Mouse (Mus musculus) kidney, embryonic 15.5 days (tissue): ENCODE data around the gene Prss29. TPM values are rescaled to one million over a fixed set of nuclear protein-coding genes. Genes with fewer than 3 reads are reported as not detected.
A peak's percentile ranks its signal among the peaks of the same experiment; 100 is the strongest.

Experiments used
- ATAC-seq: fragments of 200-750 bp; cut with Nextera tagmentation; replicated peaks from 2 replicates; pipeline ENCODE4 v1.8.0; 2017; ENCODE audit warnings: moderate TSS enrichment; ENCODE audit not compliant: low FRiP score
- H3K27ac ChIP-seq: fragments of 300-500 bp; sonication (generic); 2 replicates; pipeline ENCODE4 v1.5.1; 2015; ENCODE audit warnings: mild to moderate bottlenecking, inconsistent platforms
- H3K27me3 ChIP-seq: fragments of 300-500 bp; sonication (generic); 2 replicates; pipeline ENCODE4 v1.6.1; 2015; ENCODE audit warnings: inconsistent platforms
- H3K36me3 ChIP-seq: fragments of 300-500 bp; sonication (generic); 2 replicates; pipeline ENCODE4 v1.6.1; 2015; ENCODE audit warnings: inconsistent platforms
- H3K4me1 ChIP-seq: fragments of 300-500 bp; sonication (generic); 2 replicates; pipeline ENCODE4 v1.6.1; 2015; ENCODE audit warnings: inconsistent platforms
- H3K4me2 ChIP-seq: fragments of 300-500 bp; sonication (generic); 2 replicates; pipeline ENCODE4 v1.6.1; 2015; ENCODE audit warnings: moderate library complexity, mild to moderate bottlenecking, inconsistent platforms
- H3K4me3 ChIP-seq: fragments of 300-500 bp; sonication (generic); replicated peaks from 2 replicates; pipeline ENCODE4 v1.5.1; 2015; ENCODE audit warnings: mild to moderate bottlenecking, inconsistent platforms
- H3K9ac ChIP-seq: fragments of 300-500 bp; sonication (generic); 2 replicates; pipeline ENCODE4 v1.6.1; 2015; ENCODE audit warnings: mild to moderate bottlenecking, inconsistent platforms
- H3K9me3 ChIP-seq: fragments of 300-500 bp; sonication (generic); replicated peaks from 2 replicates; pipeline ENCODE4 v1.6.1; 2016; ENCODE audit warnings: inconsistent platforms
- WGBS: fragments of 180-500 bp; shearing (Covaris S2); methylation state at CpG from one replicate; pipeline ENCODE4 v1.1.7; 2015; ENCODE audit warnings: mixed read lengths; 5-methylcytosine and 5-hydroxymethylcytosine counted together
- polyA plus RNA-seq: library from polyadenylated mRNA; unstranded; fragments of >200 nt; fragmentation: Nextera tagmentation; extraction: Ambion mirVana; gene quantifications from 2 replicates; pipeline ENCODE4 v1.2.1, GENCODE M21; 2015

Prss29 gene
- polyA plus RNA-seq, 1 experiment from 2014 or later = not detected

GRCm38 (mm10) chr17:25293495-25293894 is 25.0 kb upstream of the Prss29 start:
- 76% methylated on average over 5 of the region's 5 CpGs for WGBS
- H3K4me1 ChIP-seq = no peaks in the 10 kb centered on the region
- H3K9ac ChIP-seq = no peak overlapping the region
- H3K9me3 ChIP-seq = no peaks in the 10 kb centered on the region
- no peak overlapping the region for H3K4me2 ChIP-seq
- no peaks in the 10 kb centered on the region for H3K27me3 ChIP-seq
- no peaks in the 10 kb centered on the region for H3K36me3 ChIP-seq
- H3K4me3 ChIP-seq = no peak overlapping the region
- H3K27ac ChIP-seq = no peak overlapping the region
- no peak for ATAC-seq

DNA sequence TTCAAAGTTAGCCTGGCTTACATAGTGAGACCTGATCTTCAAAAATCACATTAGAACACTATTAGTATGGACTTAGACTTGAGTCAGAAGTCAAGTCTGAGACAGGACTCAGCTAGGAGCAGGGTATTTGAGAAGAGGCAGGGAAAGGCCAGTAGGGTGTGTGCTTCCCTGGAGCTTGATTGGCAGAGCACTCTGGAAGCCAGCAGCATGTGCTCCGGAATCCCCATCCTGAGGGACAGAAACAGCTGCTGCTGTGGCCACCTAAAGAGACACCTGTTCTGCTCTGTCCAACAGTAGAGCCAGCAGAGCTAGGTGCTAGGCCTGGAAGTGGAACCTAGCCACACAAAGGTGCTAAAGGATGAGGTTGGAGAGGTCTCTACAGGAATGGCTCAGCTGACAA is 24.3 kb upstream of the Prss29 start:
- Histone ChIP-seq H3K4me3 (no peak overlapping the region), H3K36me3 (no peaks in the 10 kb centered on the region), H3K27ac (no peak overlapping the region), H3K9ac (no peak overlapping the region), H3K4me2 (no peak overlapping the region), H3K4me1 (no peaks in the 10 kb centered on the region), H3K27me3 (no peaks in the 10 kb centered on the region), H3K9me3 (no peaks in the 10 kb centered on the region)
- no peak for ATAC-seq
- 64% methylated on average over 1 of the region's 1 CpGs for WGBS

DNA sequence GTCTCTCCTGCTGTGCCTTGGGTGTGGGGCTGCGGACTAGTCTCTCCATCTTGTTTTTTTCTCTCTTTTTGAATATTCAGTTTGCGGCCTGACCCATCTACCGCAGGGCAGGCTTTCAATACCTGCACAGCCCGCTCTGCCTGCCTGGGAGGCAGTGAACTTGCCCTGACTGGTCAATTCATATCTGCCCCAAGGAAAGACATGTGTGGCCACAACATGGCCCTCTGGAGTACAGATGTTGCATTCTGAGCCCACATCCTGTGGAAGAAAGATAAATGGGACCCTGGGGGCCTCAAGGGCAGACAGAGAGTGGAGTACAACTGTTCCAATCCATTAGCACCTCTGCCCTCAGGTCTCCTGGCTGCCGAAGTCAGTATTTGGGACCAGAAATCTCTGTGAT is 20.4 kb upstream of the Prss29 start, which contains the start of gene Prss34:
Prss34 (plus strand) TSS at position 301 of the 400 bp plus-strand sequence.
- Histone ChIP-seq H3K9ac (no peak within 1 kb of the TSS), H3K27me3 (no peaks in the 10 kb centered on the region; the same call in 1 of the 2 replicates), H3K27ac (no peak within 1 kb of the TSS), H3K4me3 (no peak within 1 kb of the TSS), H3K4me1 (no peaks in the 10 kb centered on the region), H3K4me2 (no peak within 1 kb of the TSS), H3K9me3 (no peaks in the 10 kb centered on the region), H3K36me3 (no peaks in the 10 kb centered on the region)
- ATAC-seq = no peak
- WGBS = 76% methylated on average over 5 of the region's 5 CpGs

GRCm38 (mm10) chr17:25308346-25308745 is 10.1 kb upstream of the Prss29 start, which contains the start of gene Prss28:
Prss28 (plus strand) TSS chr17:25308646.
- H3K4me3 ChIP-seq = no peak within 1 kb of the TSS
- 69% methylated on average over 4 of the region's 4 CpGs for WGBS
- no peaks in the 10 kb centered on the region for H3K4me1 ChIP-seq

DNA sequence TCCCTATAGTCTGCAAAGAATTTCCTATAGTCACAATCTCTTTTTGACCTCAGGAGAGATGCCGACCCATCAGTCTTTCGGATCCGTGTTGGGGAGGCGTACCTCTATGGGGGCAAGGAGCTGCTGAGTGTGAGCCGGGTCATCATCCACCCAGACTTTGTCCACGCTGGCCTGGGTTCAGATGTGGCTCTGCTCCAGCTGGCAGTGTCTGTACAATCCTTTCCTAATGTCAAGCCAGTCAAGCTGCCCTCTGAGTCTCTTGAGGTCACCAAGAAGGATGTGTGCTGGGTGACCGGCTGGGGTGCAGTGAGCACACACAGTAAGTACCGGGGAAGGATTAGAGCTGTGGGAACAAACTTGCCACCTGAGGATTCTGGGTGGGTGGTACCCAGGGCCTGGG is 2.4 kb downstream of the Prss29 start:
- no peak overlapping the region for H3K4me2 ChIP-seq
- no peaks in the 10 kb centered on the region for H3K36me3 ChIP-seq
- no peak overlapping the region for H3K27ac ChIP-seq
- H3K9me3 ChIP-seq = no peaks in the 10 kb centered on the region
- no peaks in the 10 kb centered on the region for H3K4me1 ChIP-seq
- no peak for ATAC-seq
- H3K27me3 ChIP-seq = 0 out of 2 replicates have a peak, but pooled peaks cover 5% of the 10 kb centered on the region
- WGBS = 85% methylated on average over 8 of the region's 8 CpGs
- H3K4me3 ChIP-seq = no peak overlapping the region
- H3K9ac ChIP-seq = no peak overlapping the region

More at GRCm38 (mm10) chr17:25308346-25308745, 10.1 kb upstream of the Prss29 start, which contains the start of gene Prss28:
- Histone ChIP-seq H3K9ac (no peak within 1 kb of the TSS), H3K27me3 (0 out of 2 replicates have a peak, but pooled peaks cover 2% of the 10 kb centered on the region), H3K27ac (no peak within 1 kb of the TSS), H3K36me3 (no peaks in the 10 kb centered on the region), H3K9me3 (no peaks in the 10 kb centered on the region), H3K4me2 (no peak within 1 kb of the TSS)
- ATAC-seq = no peak

DNA sequence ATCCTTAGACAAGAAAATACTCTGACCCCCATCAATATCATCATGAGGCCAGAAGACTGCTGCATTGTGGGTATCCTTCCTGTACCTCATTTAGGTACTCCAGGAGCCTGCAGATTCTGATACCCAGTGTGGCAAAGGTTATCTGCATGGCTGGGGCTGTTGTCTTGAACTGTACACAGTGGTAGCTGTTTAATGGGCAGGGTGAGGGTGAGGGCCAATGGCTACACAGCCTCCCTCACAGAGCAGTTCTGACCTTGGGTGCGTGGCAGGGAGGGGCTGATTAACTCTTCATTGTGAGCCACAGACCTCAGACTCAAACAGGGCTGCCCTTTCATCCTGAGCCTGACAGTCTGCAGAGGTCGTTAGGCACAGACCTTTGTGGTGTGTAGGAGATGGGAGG is 4.5 kb downstream of the Prss29 start:
- Histone ChIP-seq H3K9me3 (no peaks in the 10 kb centered on the region), H3K27me3 (0 out of 2 replicates have a peak, but pooled peaks cover 5% of the 10 kb centered on the region), H3K9ac (no peak overlapping the region), H3K4me1 (no peaks in the 10 kb centered on the region), H3K4me2 (no peak overlapping the region), H3K36me3 (no peaks in the 10 kb centered on the region), H3K27ac (no peak overlapping the region), H3K4me3 (no peak overlapping the region)
- ATAC-seq = no peak
- 9% methylated on average over 2 of the region's 2 CpGs for WGBS

DNA sequence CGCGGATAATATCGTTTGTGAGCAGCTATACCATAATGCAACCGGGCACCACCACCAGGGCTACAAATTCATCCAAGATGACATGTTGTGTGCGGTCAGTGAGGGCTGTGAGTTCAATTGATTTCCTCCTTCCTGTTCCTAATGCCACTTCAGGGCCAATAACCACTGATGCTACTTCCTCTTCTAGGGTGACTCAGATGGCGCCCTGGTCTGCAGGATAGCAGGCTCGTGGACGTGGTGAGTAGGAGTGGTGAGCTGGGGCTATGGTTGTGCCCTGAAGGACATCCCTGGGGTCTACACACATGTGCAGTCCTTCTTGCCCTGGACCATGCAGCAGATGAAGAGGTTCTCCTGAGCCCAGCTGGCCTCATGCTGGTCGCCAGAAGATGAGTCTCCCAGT is 13.9 kb downstream of the Prss29 start:
- no peaks in the 10 kb centered on the region for H3K4me1 ChIP-seq
- no peaks in the 10 kb centered on the region for H3K9me3 ChIP-seq
- no peak overlapping the region for H3K4me2 ChIP-seq
- 72% methylated on average over 9 of the region's 9 CpGs for WGBS
- no peak for ATAC-seq
- H3K27me3 ChIP-seq = peaks cover 32% of the 10 kb centered on the region
- H3K36me3 ChIP-seq = no peaks in the 10 kb centered on the region
- H3K9ac ChIP-seq = no peak overlapping the region
- no peak overlapping the region for H3K27ac ChIP-seq
- H3K4me3 ChIP-seq = no peak overlapping the region

DNA sequence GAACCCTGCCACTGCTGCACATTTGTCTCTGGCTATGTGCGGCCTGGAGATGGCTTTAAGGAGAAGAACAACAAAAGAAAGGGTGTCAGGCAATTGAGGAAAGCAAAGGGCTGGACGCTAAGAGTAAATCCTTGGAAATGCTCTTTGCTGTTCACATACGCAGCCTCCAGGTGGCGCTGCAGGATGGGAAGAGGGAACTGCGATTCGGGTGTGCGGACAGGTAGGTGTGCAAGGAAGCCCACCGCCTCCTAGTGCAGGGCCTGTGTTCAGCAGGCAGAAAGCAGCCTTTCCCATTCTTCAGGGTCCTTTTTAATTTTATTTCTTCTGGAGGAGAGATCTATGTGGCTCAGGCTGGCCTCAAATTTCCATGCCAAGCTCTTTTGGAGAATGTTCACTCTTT is 15.5 kb downstream of the Prss29 start:
- 1% methylated on average over 8 of the region's 8 CpGs for WGBS
- H3K27ac ChIP-seq = no peak overlapping the region
- H3K9ac ChIP-seq = no peak overlapping the region
- ATAC-seq = no peak
- no peaks in the 10 kb centered on the region for H3K36me3 ChIP-seq
- no peaks in the 10 kb centered on the region for H3K9me3 ChIP-seq
- H3K27me3 ChIP-seq = peaks cover 32% of the 10 kb centered on the region
- H3K4me2 ChIP-seq = no peak overlapping the region
- H3K4me3 ChIP-seq = no peak overlapping the region
- H3K4me1 ChIP-seq = no peaks in the 10 kb centered on the region

GRCm38 (mm10) chr17:25338218-25338617 is 19.8 kb downstream of the Prss29 start:
- Histone ChIP-seq H3K27me3 (peaks cover 10% of the 10 kb centered on the region), H3K27ac (no peak overlapping the region), H3K4me2 (no peak overlapping the region), H3K36me3 (no peaks in the 10 kb centered on the region), H3K9me3 (no peaks in the 10 kb centered on the region), H3K9ac (no peak overlapping the region), H3K4me3 (no peak overlapping the region), H3K4me1 (no peaks in the 10 kb centered on the region)
- 0 out of 2 replicates have a peak, but pooled peaks have one; percentile 58 for ATAC-seq
- 72% methylated on average over 4 of the region's 4 CpGs for WGBS

DNA sequence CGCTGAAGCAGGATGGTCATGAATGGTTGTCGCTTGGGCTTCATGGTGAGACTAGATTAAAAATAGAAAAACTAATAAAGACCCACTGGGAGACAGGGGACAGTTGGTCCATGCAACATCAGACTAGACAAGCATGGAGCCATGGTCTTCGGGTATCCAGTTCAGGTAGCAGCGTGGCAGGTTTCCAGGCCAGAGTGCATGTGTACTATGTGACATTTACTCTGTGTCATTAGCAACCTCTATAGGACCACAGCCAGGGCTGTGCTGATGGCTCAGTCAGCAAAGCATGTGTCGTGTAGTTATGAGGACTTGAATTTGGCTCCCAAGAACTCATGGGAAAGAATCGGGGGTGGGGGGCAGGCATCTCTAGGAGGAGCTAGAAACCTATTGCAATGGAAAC is 21.5 kb downstream of the Prss29 start:
- Histone ChIP-seq H3K4me3 (no peak overlapping the region), H3K27me3 (peaks cover 2% of the 10 kb centered on the region; the same call in 1 of the 2 replicates), H3K36me3 (no peaks in the 10 kb centered on the region), H3K4me2 (no peak overlapping the region), H3K4me1 (no peaks in the 10 kb centered on the region), H3K9ac (no peak overlapping the region), H3K27ac (no peak overlapping the region), H3K9me3 (no peaks in the 10 kb centered on the region)
- no peak for ATAC-seq
- 86% methylated on average over 6 of the region's 6 CpGs for WGBS

GRCm38 (mm10) chr17:25341490-25341889 is 23.0 kb downstream of the Prss29 start:
- no peak for ATAC-seq
- Histone ChIP-seq H3K4me3 (no peak overlapping the region), H3K4me1 (no peaks in the 10 kb centered on the region), H3K9ac (no peak overlapping the region), H3K27ac (no peak overlapping the region), H3K4me2 (no peak overlapping the region), H3K27me3 (no peaks in the 10 kb centered on the region), H3K36me3 (no peaks in the 10 kb centered on the region), H3K9me3 (no peaks in the 10 kb centered on the region)
- WGBS = 30% methylated on average over 3 of the region's 3 CpGs

DNA sequence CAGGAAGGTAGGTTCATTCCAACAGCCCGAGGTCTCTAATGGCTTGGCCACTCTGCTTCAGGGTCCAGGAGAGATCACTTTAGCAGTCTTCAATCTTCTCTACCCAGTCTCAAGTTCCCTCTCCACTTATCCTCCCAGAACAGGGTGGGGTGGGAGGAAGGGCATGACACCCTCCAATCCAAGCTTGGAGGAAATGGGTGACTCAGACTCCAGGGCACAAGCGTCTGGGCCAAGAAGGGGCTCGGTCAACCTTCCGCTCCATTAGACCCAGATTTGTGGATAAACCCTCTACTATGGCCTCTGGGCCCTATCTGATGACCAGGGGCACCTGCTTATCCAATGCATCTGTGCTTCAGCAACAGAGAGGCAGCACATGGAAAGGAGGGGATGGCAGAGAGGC is 27.0 kb downstream of the Prss29 start, which contains the start of gene Tpsab1:
Tpsab1 (minus strand) TSS at position 101 of the 400 bp plus-strand sequence.
- H3K27ac ChIP-seq = no peak within 1 kb of the TSS
- ATAC-seq = no peak
- no peaks in the 10 kb centered on the region for H3K36me3 ChIP-seq
- no peaks in the 10 kb centered on the region for H3K4me1 ChIP-seq
- H3K4me2 ChIP-seq = no peak within 1 kb of the TSS
- no peak within 1 kb of the TSS for H3K4me3 ChIP-seq
- H3K9ac ChIP-seq = no peak within 1 kb of the TSS
- H3K27me3 ChIP-seq = no peaks in the 10 kb centered on the region
- H3K9me3 ChIP-seq = no peaks in the 10 kb centered on the region
- WGBS = 77% methylated on average over 4 of the region's 4 CpGs

- no peaks in the 10 kb centered on the region for H3K4me1 ChIP-seq
- H3K9ac ChIP-seq = no peak overlapping the region
- H3K4me2 ChIP-seq = no peak overlapping the region
- H3K4me3 ChIP-seq = no peak overlapping the region
- H3K27me3 ChIP-seq = 0 out of 2 replicates have a peak, but pooled peaks cover 2% of the 10 kb centered on the region
- no peaks in the 10 kb centered on the region for H3K9me3 ChIP-seq
- WGBS = 73% methylated on average over 2 of the region's 2 CpGs
- no peak overlapping the region for H3K27ac ChIP-seq
- ATAC-seq = no peak
- no peaks in the 10 kb centered on the region for H3K36me3 ChIP-seq
Observed at GRCm38 (mm10) chr17:25361291-25361690, 42.8 kb downstream of the Prss29 start.
